Mouse (Mus musculus) forebrain, embryonic 16.5 days (tissue): ENCODE data around the gene Nfasc. TPM values are rescaled to one million over a fixed set of nuclear protein-coding genes. Genes with fewer than 3 reads are reported as not detected.

Source experiments
- ATAC-seq: fragments of 200-750 bp; cut with Nextera tagmentation; 2 replicates; pipeline ENCODE4 v1.8.0; 2017; ENCODE audit warnings: mild to moderate bottlenecking, moderate library complexity
- H3K27ac ChIP-seq: fragments of 300-500 bp; sonication (generic); 2 replicates; pipeline ENCODE4 v1.5.1; 2014; ENCODE audit warnings: low read length, control low read depth
- H3K27me3 ChIP-seq: fragments of 300-500 bp; sonication (generic); replicated peaks from 2 replicates; pipeline ENCODE4 v1.6.1; 2014; ENCODE audit warnings: low read length; ENCODE audit not compliant: control insufficient read depth, insufficient read depth
- H3K36me3 ChIP-seq: fragments of 300-500 bp; sonication (generic); 2 replicates; pipeline ENCODE4 v1.6.1; 2014; ENCODE audit not compliant: control insufficient read depth, insufficient read depth
- H3K4me1 ChIP-seq: fragments of 300-500 bp; sonication (generic); replicated peaks from 2 replicates; pipeline ENCODE4 v1.6.1; 2014; ENCODE audit warnings: low read length; ENCODE audit not compliant: control insufficient read depth, insufficient read depth
- H3K4me2 ChIP-seq: fragments of 300-500 bp; sonication (generic); 2 replicates; pipeline ENCODE4 v1.6.1; 2014; ENCODE audit warnings: mild to moderate bottlenecking, low read length, control low read depth
- H3K4me3 ChIP-seq: fragments of 300-500 bp; sonication (generic); replicated peaks from 2 replicates; pipeline ENCODE4 v1.5.1; 2014; ENCODE audit warnings: mild to moderate bottlenecking, low read length, control low read depth
- H3K9ac ChIP-seq: fragments of 300-500 bp; sonication (generic); replicated peaks from 2 replicates; pipeline ENCODE4 v1.6.1; 2014; ENCODE audit warnings: low read depth, low read length, control low read depth
- H3K9me3 ChIP-seq: fragments of 300-500 bp; sonication (generic); 2 replicates; pipeline ENCODE4 v1.6.1; 2016; ENCODE audit warnings: low read length; ENCODE audit not compliant: control insufficient read depth
- WGBS: fragments of 180-500 bp; shearing (Covaris S2); extraction: QIAGEN DNeasy Blood & Tissue Kit; methylation state at CpG from one replicate; pipeline ENCODE4 v1.1.7; 2014; 5-methylcytosine and 5-hydroxymethylcytosine counted together
- polyA plus RNA-seq: library from polyadenylated mRNA; unstranded; fragments of >200 nt; fragmentation: Nextera tagmentation; extraction: Ambion mirVana; gene quantifications from 2 replicates; pipeline ENCODE4 v1.2.1, GENCODE M21; 2015

Nfasc gene
- polyA plus RNA-seq, 1 experiment from 2014 or later, result 61.8 TPM

DNA sequence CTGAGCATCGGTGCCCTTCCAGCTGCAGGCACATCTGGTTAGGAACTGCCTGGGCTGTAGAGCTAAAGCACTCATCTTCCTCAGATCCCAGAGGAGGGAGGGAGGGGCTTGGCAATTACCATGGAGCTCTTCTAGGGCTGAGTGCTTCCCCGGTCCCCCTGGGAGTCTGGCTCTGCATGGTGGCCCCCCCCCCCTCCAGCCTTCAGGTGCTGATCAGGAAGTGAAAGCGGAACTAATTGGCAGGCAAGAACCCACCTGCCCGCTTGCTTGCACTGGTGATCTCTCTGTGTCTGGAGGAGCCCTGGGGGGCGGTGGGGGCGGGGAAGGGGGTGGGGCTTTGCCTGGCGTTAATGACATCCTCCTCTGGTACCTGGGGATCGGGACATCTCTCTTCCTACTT is 207.8 kb downstream of the Nfasc start:
- no peak overlapping the region for H3K9ac ChIP-seq
- 0 out of 2 replicates have a peak overlapping the region, but pooled peaks have one; percentile 2 for H3K4me2 ChIP-seq
- no peaks in the 10 kb centered on the region for H3K9me3 ChIP-seq
- 0 out of 2 replicates have a peak, but pooled peaks have one; percentile 18 for ATAC-seq
- WGBS, result 7% methylated on average over 8 of the region's 8 CpGs
- no peaks in the 10 kb centered on the region for H3K27me3 ChIP-seq
- no peak overlapping the region for H3K27ac ChIP-seq
- peaks cover 40% of the 10 kb centered on the region for H3K4me1 ChIP-seq
- no peak overlapping the region for H3K4me3 ChIP-seq
- no peaks in the 10 kb centered on the region for H3K36me3 ChIP-seq

DNA sequence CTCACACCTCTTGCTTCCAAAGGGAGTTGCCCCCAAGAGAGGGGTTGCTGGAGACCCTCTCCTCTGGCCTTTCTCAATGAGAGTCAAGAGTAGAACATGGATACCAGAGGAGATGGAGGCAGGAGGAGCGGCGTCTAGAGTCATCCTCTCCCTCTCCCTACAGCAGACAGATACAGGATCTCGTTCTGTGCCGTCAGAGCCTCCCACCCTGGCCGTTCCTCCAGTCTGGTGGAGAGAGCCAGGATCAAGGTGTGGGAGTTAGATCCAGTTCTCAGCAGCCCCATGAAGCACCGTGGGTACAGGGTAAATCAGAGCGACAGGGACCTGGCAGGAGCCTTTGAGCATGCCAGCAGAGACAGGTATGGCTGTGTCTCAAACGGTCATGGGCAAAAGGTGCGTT is 209.1 kb downstream of the Nfasc start:
- H3K4me2 ChIP-seq, result no peak overlapping the region
- no peak for ATAC-seq
- no peak overlapping the region for H3K27ac ChIP-seq
- H3K9me3 ChIP-seq, result no peaks in the 10 kb centered on the region
- H3K27me3 ChIP-seq, result no peaks in the 10 kb centered on the region
- no peak overlapping the region for H3K9ac ChIP-seq
- no peak overlapping the region for H3K4me3 ChIP-seq
- no peaks in the 10 kb centered on the region; the same call in 1 of the 2 replicates for H3K36me3 ChIP-seq
- 73% methylated on average over 9 of the region's 9 CpGs for WGBS
- peaks cover 29% of the 10 kb centered on the region for H3K4me1 ChIP-seq

DNA sequence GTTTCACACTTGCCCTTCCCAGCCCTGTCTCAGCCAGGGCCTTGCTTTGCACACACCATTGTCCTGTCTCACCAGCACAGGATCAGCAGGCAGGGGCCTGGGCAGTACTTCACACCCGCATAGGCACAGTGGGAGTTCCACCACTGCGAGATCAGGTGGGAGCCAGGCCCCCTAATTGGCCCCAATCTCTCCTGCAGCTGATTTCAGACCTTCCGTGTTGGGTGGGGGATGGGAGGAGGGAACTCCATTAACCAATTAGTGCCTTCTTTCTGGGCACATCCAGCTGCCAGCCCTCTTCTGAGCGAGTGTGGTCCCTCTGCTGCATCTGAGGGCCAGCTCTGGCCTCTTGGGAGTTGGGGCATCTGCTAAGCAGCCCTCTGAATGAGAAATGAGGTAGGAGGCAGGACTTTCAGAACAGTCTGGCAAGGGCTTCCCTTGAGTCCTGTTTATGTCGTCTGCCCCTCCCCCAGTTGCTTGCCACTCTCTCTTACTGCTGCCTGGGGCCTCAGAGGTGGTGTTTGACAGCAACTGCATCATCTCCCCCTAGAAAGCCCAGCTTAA is 210.9 kb downstream of the Nfasc start:
- Histone ChIP-seq H3K27me3 (no peaks in the 10 kb centered on the region), H3K4me1 (peaks cover 38% of the 10 kb centered on the region), H3K9me3 (no peaks in the 10 kb centered on the region), H3K9ac (no peak overlapping the region), H3K36me3 (no peaks in the 10 kb centered on the region; the same call in 1 of the 2 replicates), H3K4me3 (no peak overlapping the region), H3K4me2 (no peak overlapping the region), H3K27ac (no peak overlapping the region)
- peak; percentile 36; the same call in 1 of the 2 replicates for ATAC-seq
- 2% methylated on average over 5 of the region's 5 CpGs for WGBS

DNA sequence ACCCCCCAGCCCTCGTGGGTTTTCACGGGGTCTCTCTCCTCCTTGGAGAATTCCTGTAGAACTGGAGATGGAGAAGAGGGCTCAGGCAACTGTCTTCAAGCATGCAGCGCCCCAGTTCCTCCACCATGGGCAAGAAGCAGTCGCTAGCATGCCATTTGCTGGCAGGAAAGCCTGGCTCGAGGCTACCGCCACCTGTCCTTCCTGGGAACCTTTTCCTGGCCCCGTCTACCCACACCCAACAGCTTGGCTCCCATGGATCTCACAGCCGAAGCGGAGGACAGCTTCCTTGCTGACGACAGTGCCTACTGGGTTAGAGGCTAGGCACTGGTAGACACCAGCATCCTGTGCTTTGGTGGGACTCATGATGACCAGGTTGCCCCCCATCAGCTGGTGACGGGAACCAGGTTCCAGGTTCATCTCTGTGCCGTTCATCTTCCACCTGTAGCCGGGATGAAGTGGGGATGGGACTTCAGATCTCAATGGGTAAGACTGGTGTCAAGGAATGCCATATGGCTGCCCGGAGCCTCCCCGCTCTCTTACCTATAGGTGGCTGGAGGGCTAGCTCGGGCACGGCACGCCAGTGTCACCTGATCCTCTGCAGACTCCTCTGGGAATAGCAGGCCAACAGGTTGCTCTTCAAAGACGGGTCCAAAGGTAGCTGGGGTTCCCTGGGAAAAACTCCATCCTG is 212.8 kb downstream of the Nfasc start:
- no peak for ATAC-seq
- 83% methylated on average over 19 of the region's 19 CpGs for WGBS
- Histone ChIP-seq H3K27ac (no peak overlapping the region), H3K4me3 (no peak overlapping the region), H3K27me3 (no peaks in the 10 kb centered on the region), H3K9ac (no peak overlapping the region), H3K36me3 (peaks cover 2% of the 10 kb centered on the region; the same call in 1 of the 2 replicates), H3K9me3 (no peaks in the 10 kb centered on the region), H3K4me2 (no peak overlapping the region), H3K4me1 (peaks cover 28% of the 10 kb centered on the region)

DNA sequence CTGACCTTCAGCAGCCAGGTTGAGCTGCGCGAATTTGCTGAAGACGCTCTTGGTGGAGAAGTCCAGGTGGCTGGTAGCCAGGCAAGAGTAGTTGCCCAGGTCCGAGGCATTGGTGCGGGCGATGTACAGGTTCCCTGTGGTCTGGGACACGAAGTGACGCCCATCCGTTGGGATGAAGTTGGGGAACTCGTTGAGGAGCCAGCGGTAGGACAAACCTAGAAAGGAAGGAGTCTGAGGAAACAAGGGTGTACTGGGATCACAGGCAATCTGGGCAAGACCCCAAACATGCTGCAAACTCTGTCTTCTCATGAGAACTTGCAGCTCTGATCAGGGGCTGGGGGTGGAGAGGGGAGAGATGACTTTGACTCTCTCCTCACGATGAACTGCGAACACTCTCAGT is 213.5 kb downstream of the Nfasc start:
- no peaks in the 10 kb centered on the region for H3K27me3 ChIP-seq
- peaks cover 3% of the 10 kb centered on the region; the same call in 1 of the 2 replicates for H3K36me3 ChIP-seq
- no peak overlapping the region for H3K9ac ChIP-seq
- no peaks in the 10 kb centered on the region for H3K9me3 ChIP-seq
- peaks cover 24% of the 10 kb centered on the region for H3K4me1 ChIP-seq
- ATAC-seq, result no peak
- WGBS, result 96% methylated on average over 13 of the region's 13 CpGs
- H3K4me2 ChIP-seq, result no peak overlapping the region
- H3K27ac ChIP-seq, result no peak overlapping the region
- H3K4me3 ChIP-seq, result no peak overlapping the region

DNA sequence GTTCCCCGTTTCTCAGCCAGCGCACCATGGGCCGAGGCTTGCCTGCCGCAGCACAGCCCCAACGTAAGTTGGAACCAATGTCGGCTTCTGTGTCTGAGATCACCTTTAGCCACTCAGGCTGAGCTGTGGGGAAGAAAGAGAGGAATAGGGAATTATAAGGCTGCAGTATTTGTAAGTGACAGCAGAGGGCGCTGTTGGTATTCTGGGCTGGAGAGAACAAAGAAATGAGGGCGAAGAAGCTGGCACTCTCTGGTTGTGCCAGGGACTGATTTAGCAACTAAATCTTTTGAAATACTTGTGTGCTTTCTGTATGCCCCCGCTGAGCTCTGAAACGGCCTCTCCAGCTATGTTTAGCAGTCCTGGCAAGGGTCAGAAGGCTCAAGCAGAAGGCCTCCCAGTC is 215.8 kb downstream of the Nfasc start:
- Histone ChIP-seq H3K4me2 (peak overlapping the region; percentile 8; the same call in 1 of the 2 replicates), H3K27ac (peak overlapping the region; percentile 87), H3K9ac (peak overlapping the region; percentile 54), H3K9me3 (no peaks in the 10 kb centered on the region), H3K27me3 (no peaks in the 10 kb centered on the region), H3K4me1 (peaks cover 19% of the 10 kb centered on the region), H3K4me3 (no peak overlapping the region), H3K36me3 (peaks cover 16% of the 10 kb centered on the region)
- peak; percentile 74 for ATAC-seq
- WGBS, result 4% methylated on average over 10 of the region's 10 CpGs

DNA sequence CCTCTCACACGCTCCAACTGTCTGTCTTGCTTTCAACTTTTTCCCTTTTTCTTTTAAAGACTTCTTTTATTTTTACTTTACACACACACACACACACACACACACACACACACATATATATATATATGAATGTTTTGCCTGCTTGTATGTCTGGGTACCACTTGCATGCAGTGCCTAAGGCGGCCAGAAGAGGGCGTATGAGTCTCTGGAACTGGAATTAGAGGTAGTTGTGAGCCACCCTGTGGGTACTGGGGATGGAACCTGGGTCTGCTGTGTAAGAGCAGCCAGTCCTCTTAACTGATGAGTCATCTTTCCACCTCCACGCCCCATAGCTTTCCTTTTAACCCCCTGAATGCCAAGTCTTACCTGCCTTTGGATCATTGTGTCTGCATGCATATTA is 217.7 kb downstream of the Nfasc start:
- Histone ChIP-seq H3K27me3 (no peaks in the 10 kb centered on the region), H3K9ac (no peak overlapping the region), H3K27ac (no peak overlapping the region), H3K4me1 (peaks cover 14% of the 10 kb centered on the region), H3K4me2 (no peak overlapping the region), H3K36me3 (peaks cover 18% of the 10 kb centered on the region), H3K9me3 (no peaks in the 10 kb centered on the region), H3K4me3 (no peak overlapping the region)
- WGBS, result 34% methylated on average over 4 of the region's 4 CpGs
- ATAC-seq, result no peak

DNA sequence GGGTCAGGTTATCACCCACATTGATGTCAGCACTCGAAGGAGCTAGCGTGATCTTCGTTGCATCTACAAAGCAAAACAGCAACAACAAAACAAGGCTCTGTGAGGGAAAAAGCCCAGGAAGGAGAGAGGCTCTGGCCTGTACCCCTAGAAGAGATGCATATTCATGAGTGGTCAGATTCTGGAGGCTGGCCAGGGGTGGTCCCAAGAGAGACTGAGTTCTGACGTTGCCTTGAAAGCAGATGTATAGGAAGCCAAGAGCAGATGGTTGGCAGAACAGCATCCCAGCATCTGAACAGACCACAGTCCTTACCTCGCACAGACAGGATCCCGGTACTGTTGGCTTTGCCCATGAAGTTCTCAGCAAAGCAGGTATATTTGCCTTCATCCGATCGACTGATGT is 218.5 kb downstream of the Nfasc start:
- Histone ChIP-seq H3K9ac (no peak overlapping the region), H3K4me1 (peaks cover 14% of the 10 kb centered on the region), H3K4me3 (no peak overlapping the region), H3K9me3 (no peaks in the 10 kb centered on the region), H3K36me3 (peaks cover 20% of the 10 kb centered on the region), H3K27ac (no peak overlapping the region), H3K4me2 (no peak overlapping the region), H3K27me3 (no peaks in the 10 kb centered on the region)
- no peak for ATAC-seq
- 65% methylated on average over 8 of the region's 8 CpGs for WGBS

DNA sequence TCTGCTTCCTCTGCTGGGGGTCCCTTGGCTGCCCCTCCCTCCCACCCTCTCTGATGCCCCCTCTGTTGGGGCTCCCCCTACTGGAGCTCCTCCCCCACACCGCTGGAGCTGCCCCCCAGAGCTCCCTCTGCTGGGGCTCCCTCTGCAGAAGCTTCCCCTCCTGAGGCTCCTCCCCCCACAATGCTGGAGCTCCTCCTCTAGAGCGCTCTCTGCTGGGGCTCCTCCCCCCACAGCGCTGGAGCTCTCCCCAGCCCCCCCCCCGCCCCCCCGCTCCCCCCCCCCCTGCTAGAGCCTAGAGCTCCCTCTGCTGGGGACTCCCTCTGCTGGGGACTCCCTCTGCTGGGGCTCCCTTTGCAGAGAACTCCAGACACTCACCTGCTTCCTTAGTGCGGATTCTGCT is 220.8 kb downstream of the Nfasc start:
- Histone ChIP-seq H3K27ac (no peak overlapping the region), H3K4me1 (peaks cover 4% of the 10 kb centered on the region), H3K36me3 (peaks cover 22% of the 10 kb centered on the region), H3K27me3 (no peaks in the 10 kb centered on the region), H3K9ac (no peak overlapping the region), H3K4me2 (no peak overlapping the region), H3K4me3 (no peak overlapping the region), H3K9me3 (no peaks in the 10 kb centered on the region)
- 24% methylated on average over 3 of the region's 6 CpGs for whole genome bisulfite sequencing
- ATAC-seq, result peak; percentile 63; the same call in 1 of the 2 replicates
